Mouse (Mus musculus) neural tube, embryonic 13.5 days (tissue): ENCODE data around the gene Odf3l2. TPM values are rescaled to one million over a fixed set of nuclear protein-coding genes. Genes with fewer than 3 reads are reported as not detected.

ENCODE experiments used
- ATAC-seq: fragments of 200-750 bp; cut with Nextera tagmentation; 2 replicates; pipeline ENCODE4 v1.8.0; 2017; ENCODE audit warnings: low read depth, mild to moderate bottlenecking, moderate TSS enrichment, moderate library complexity
- H3K27ac ChIP-seq: fragments of 300-500 bp; sonication (generic); replicated peaks from 2 replicates; pipeline ENCODE4 v1.5.1; 2015; ENCODE audit warnings: moderate library complexity, mild to moderate bottlenecking, inconsistent platforms
- H3K27me3 ChIP-seq: fragments of 300-500 bp; sonication (generic); 2 replicates; pipeline ENCODE4 v1.6.1; 2015; ENCODE audit warnings: mild to moderate bottlenecking, inconsistent platforms
- H3K36me3 ChIP-seq: fragments of 300-500 bp; sonication (generic); 2 replicates; pipeline ENCODE4 v1.6.1; 2015; ENCODE audit warnings: mild to moderate bottlenecking, inconsistent platforms
- H3K4me1 ChIP-seq: fragments of 300-500 bp; sonication (generic); replicated peaks from 2 replicates; pipeline ENCODE4 v1.6.1; 2015; ENCODE audit warnings: inconsistent platforms
- H3K4me2 ChIP-seq: fragments of 300-500 bp; sonication (generic); 2 replicates; pipeline ENCODE4 v1.6.1; 2015; ENCODE audit warnings: inconsistent platforms, mild to moderate bottlenecking, moderate library complexity
- H3K4me3 ChIP-seq: fragments of 300-500 bp; sonication (generic); 2 replicates; pipeline ENCODE4 v1.5.1; 2015; ENCODE audit warnings: mild to moderate bottlenecking, inconsistent platforms
- H3K9ac ChIP-seq: fragments of 300-500 bp; sonication (generic); 2 replicates; pipeline ENCODE4 v1.6.1; 2015; ENCODE audit warnings: moderate library complexity, mild to moderate bottlenecking, inconsistent platforms
- H3K9me3 ChIP-seq: fragments of 300-500 bp; sonication (generic); 2 replicates; pipeline ENCODE4 v1.6.1; 2016; ENCODE audit warnings: inconsistent platforms
- WGBS: fragments of 180-500 bp; shearing (Covaris S2); methylation state at CpG from one replicate; pipeline ENCODE4 v1.1.7; 2015; 5-methylcytosine and 5-hydroxymethylcytosine counted together
- polyA plus RNA-seq: library from polyadenylated mRNA; unstranded; fragments of >200 nt; fragmentation: Nextera tagmentation; extraction: Ambion mirVana; gene quantifications from 2 replicates; pipeline ENCODE4 v1.2.1, GENCODE M21; 2015

Gene Odf3l2
- polyA plus RNA-seq, 1 experiment from 2014 or later, result not detected

DNA sequence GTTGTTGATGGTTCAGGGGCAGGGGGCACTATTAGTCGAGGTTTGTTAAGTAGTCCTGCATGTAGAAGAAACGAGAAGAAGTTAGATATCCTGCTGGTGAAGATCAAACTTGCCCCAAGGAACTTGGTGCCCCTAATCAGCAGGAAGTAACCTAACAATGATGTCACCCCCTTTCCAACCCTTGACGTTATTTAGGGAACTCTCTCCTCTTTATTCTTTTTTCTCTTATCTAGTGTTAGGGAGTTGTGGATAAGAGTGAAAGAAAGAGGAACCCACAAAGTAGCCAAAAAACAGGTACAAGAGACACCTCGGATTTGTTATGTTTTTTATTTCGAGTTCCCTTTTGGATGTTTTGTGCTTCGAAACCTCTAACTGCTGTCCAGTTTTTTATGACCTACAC is 51.4 kb downstream of the Odf3l2 start:
- Histone ChIP-seq H3K27ac (no peak overlapping the region), H3K36me3 (no peaks in the 10 kb centered on the region), H3K4me1 (no peaks in the 10 kb centered on the region), H3K4me3 (no peak overlapping the region), H3K4me2 (no peak overlapping the region), H3K9me3 (no peaks in the 10 kb centered on the region), H3K9ac (no peak overlapping the region), H3K27me3 (peaks cover 15% of the 10 kb centered on the region)
- no peak for ATAC-seq
- 60% methylated on average over 6 of the region's 6 CpGs for WGBS

DNA sequence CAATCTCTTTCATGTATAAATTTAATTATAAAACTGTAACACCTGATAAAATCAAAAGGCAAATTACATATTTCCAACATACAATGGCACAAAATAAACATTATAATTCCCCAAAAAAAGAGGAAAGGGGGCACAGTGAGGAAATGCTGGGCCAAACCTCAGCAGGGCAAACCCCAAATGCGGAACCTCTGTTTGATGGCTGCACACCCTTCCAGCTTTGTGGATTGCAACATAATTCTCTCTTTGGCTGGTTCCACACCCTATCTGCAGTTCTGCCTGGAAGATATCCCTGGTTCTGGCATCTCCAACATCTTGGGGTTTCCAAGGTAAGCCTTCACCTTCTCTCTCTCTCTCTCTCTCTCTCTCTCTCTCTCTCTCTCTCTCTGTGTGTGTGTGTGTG is 54.8 kb downstream of the Odf3l2 start:
- H3K27me3 ChIP-seq, result peaks cover 15% of the 10 kb centered on the region
- no peak overlapping the region for H3K27ac ChIP-seq
- no peak overlapping the region for H3K9ac ChIP-seq
- WGBS, result 96% methylated on average over 1 of the region's 1 CpGs
- no peak for ATAC-seq
- H3K4me2 ChIP-seq, result no peak overlapping the region
- no peaks in the 10 kb centered on the region for H3K4me1 ChIP-seq
- H3K36me3 ChIP-seq, result no peaks in the 10 kb centered on the region
- no peak overlapping the region for H3K4me3 ChIP-seq
- no peaks in the 10 kb centered on the region for H3K9me3 ChIP-seq

Other genes with a start within 250 kb of the Odf3l2 start
- not detected in 2 replicates for gene Vmn2r83, start 177.0 kb downstream of the Odf3l2 start, polyA plus RNA-seq
- gene Plpp2, start 111.9 kb downstream of the Odf3l2 start, polyA plus RNA-seq, result 15.4 and 17.5 TPM in 2 replicates
- gene Mier2, start 90.5 kb downstream of the Odf3l2 start, polyA plus RNA-seq, result 58.8 and 59.5 TPM in 2 replicates
- not detected in 2 replicates for gene Theg, start 58.4 kb downstream of the Odf3l2 start, polyA plus RNA-seq
- 0.11 and 0.17 TPM in 2 replicates for gene C2cd4c, start 31.7 kb downstream of the Odf3l2 start, polyA plus RNA-seq
- gene Shc2, start 7.8 kb downstream of the Odf3l2 start, polyA plus RNA-seq, result 34.5 and 39.0 TPM in 2 replicates
- 0.62 and 1.1 TPM in 2 replicates for gene Madcam1, start 18.8 kb upstream of the Odf3l2 start, polyA plus RNA-seq
- gene Tpgs1, start 23.6 kb upstream of the Odf3l2 start, polyA plus RNA-seq, result 82.3 and 90.2 TPM in 2 replicates
- gene Cdc34, start 36.5 kb upstream of the Odf3l2 start, polyA plus RNA-seq, result 98.3 and 98.7 TPM in 2 replicates
- 0.69 and 1.5 TPM in 2 replicates for gene Gzmm, start 43.3 kb upstream of the Odf3l2 start, polyA plus RNA-seq
- gene Bsg, start 58.8 kb upstream of the Odf3l2 start, polyA plus RNA-seq, result 750 and 762 TPM in 2 replicates
- gene Hcn2, start 70.9 kb upstream of the Odf3l2 start, polyA plus RNA-seq, result 0.78 and 0.83 TPM in 2 replicates
- gene Polrmt, start 100.8 kb upstream of the Odf3l2 start, polyA plus RNA-seq, result 40.7 and 41.2 TPM in 2 replicates
- 1.7 and 2.7 TPM in 2 replicates for gene Fgf22, start 109.3 kb upstream of the Odf3l2 start, polyA plus RNA-seq
- 96.2 and 98.5 TPM in 2 replicates for gene Rnf126, start 121.2 kb upstream of the Odf3l2 start, polyA plus RNA-seq
- 1.9 and 2.8 TPM in 2 replicates for gene Fstl3, start 131.5 kb upstream of the Odf3l2 start, polyA plus RNA-seq
- 0.07 and 0.69 TPM in 2 replicates for gene Prss57, start 145.2 kb upstream of the Odf3l2 start, polyA plus RNA-seq
- 214 and 231 TPM in 2 replicates for gene Palm, start 147.8 kb upstream of the Odf3l2 start, polyA plus RNA-seq
- 2.1 and 2.5 TPM in 2 replicates for gene Misp, start 175.3 kb upstream of the Odf3l2 start, polyA plus RNA-seq
- gene Ptbp1, start 208.7 kb upstream of the Odf3l2 start, polyA plus RNA-seq, result 87.9 and 114 TPM in 2 replicates
- gene Prtn3, start 228.7 kb upstream of the Odf3l2 start, polyA plus RNA-seq, result 14.3 and 14.7 TPM in 2 replicates
- 343 and 361 TPM in 2 replicates for gene Plppr3, start 228.9 kb upstream of the Odf3l2 start, polyA plus RNA-seq
- 0.67 TPM in 1 of 2 replicates, not detected in the other for gene Elane, start 240.5 kb upstream of the Odf3l2 start, polyA plus RNA-seq
- gene Cfd, start 245.1 kb upstream of the Odf3l2 start, polyA plus RNA-seq, result not detected in 2 replicates